Mouse (Mus musculus) layer of hippocampus, adult 9-11 months (tissue): ENCODE measurements around the gene Prkg1.

Source experiments
- DNase-seq: peaks from one replicate; pipeline ENCODE4 v3.0.0; 2022

Gene Prkg1

GRCm38 (mm10) chr19:31743241-31744045 lies 21.4 kb downstream of the Prkg1 start:
- DNase-seq, result no peak

GRCm38 (mm10) chr19:31714900-31715299 lies 49.9 kb downstream of the Prkg1 start:
- no peak for DNase-seq

- no peak for DNase-seq
Measured at GRCm38 (mm10) chr19:31714418-31714817, 50.4 kb downstream of the Prkg1 start.

- no peak for DNase-seq
Measured at GRCm38 (mm10) chr19:31713321-31713720, 51.5 kb downstream of the Prkg1 start.

GRCm38 (mm10) chr19:31710336-31710735 lies 54.5 kb downstream of the Prkg1 start:
- DNase-seq, result no peak

GRCm38 (mm10) chr19:31703991-31704390 lies 60.8 kb downstream of the Prkg1 start:
- DNase-seq, result no peak

GRCm38 (mm10) chr19:31698916-31699315 lies 65.9 kb downstream of the Prkg1 start:
- no peak for DNase-seq

GRCm38 (mm10) chr19:31680821-31681220 lies 84.0 kb downstream of the Prkg1 start:
- no peak for DNase-seq

GRCm38 (mm10) chr19:31678324-31678723 lies 86.5 kb downstream of the Prkg1 start:
- DNase-seq, result no peak

GRCm38 (mm10) chr19:31671726-31672125 lies 93.1 kb downstream of the Prkg1 start:
- no peak for DNase-seq

GRCm38 (mm10) chr19:31665007-31665406 lies 99.8 kb downstream of the Prkg1 start:
- DNase-seq, result no peak

GRCm38 (mm10) chr19:31664159-31664991 lies 100.5 kb downstream of the Prkg1 start:
- peak; percentile 38 for DNase-seq

GRCm38 (mm10) chr19:31663437-31664158 lies 101.2 kb downstream of the Prkg1 start:
- DNase-seq, result no peak

- DNase-seq, result peak; percentile 55
Measured at GRCm38 (mm10) chr19:31662802-31663201, 102.0 kb downstream of the Prkg1 start.

GRCm38 (mm10) chr19:31658751-31659397 lies 106.0 kb downstream of the Prkg1 start:
- DNase-seq, result no peak

GRCm38 (mm10) chr19:31656256-31656655 lies 108.6 kb downstream of the Prkg1 start:
- DNase-seq, result no peak

GRCm38 (mm10) chr19:31655826-31656225 lies 109.0 kb downstream of the Prkg1 start:
- no peak for DNase-seq

- no peak for DNase-seq
Measured at GRCm38 (mm10) chr19:31654022-31654421, 110.8 kb downstream of the Prkg1 start.

GRCm38 (mm10) chr19:31650452-31650851 lies 114.4 kb downstream of the Prkg1 start:
- no peak for DNase-seq

GRCm38 (mm10) chr19:31647492-31647891 lies 117.3 kb downstream of the Prkg1 start:
- DNase-seq, result no peak

- DNase-seq, result no peak
Measured at GRCm38 (mm10) chr19:31630899-31631869, 133.6 kb downstream of the Prkg1 start.

- DNase-seq, result no peak
Measured at GRCm38 (mm10) chr19:31621716-31622115, 143.1 kb downstream of the Prkg1 start.
